Mouse (Mus musculus) kidney, postnatal 0 days (tissue): Measurements from ENCODE around the gene Tmem59. TPM values are rescaled to one million over a fixed set of nuclear protein-coding genes. Genes with fewer than 3 reads are reported as not detected.
A peak's percentile ranks its signal among the peaks of the same experiment; 100 is the strongest.

Experiments used
- ATAC-seq: fragments of 200-750 bp; cut with Nextera tagmentation; replicated peaks from 2 replicates; pipeline ENCODE4 v1.8.0; 2017; ENCODE audit warnings: low read depth, moderate number of reproducible peaks, moderate TSS enrichment, moderate library complexity; ENCODE audit not compliant: low FRiP score
- DNase-seq: peaks from one replicate; pipeline ENCODE4 v3.0.0-alpha.2; 2016; ENCODE audit warnings: low spot score
- H3K27ac ChIP-seq: fragments of 300-500 bp; sonication (generic); 2 replicates; pipeline ENCODE4 v1.5.1; 2014; ENCODE audit warnings: mild to moderate bottlenecking
- H3K27me3 ChIP-seq: fragments of 300-500 bp; sonication (generic); 2 replicates; pipeline ENCODE4 v1.6.1; 2014; ENCODE audit warnings: low read length, mixed read lengths; ENCODE audit not compliant: insufficient read depth
- H3K36me3 ChIP-seq: fragments of 300-500 bp; sonication (generic); 2 replicates; pipeline ENCODE4 v1.6.1; 2014; ENCODE audit warnings: low read length, mixed read lengths; ENCODE audit not compliant: insufficient read depth
- H3K4me1 ChIP-seq: fragments of 300-500 bp; sonication (generic); replicated peaks from 2 replicates; pipeline ENCODE4 v1.6.1; 2014; ENCODE audit warnings: antibody characterized with exemption, low read length, mixed read lengths; ENCODE audit not compliant: insufficient read depth
- H3K4me2 ChIP-seq: fragments of 300-500 bp; sonication (generic); 2 replicates; pipeline ENCODE4 v1.6.1; 2014; ENCODE audit warnings: mild to moderate bottlenecking, low read length, moderate library complexity, mixed read lengths
- H3K4me3 ChIP-seq: fragments of 300-500 bp; sonication (generic); replicated peaks from 2 replicates; pipeline ENCODE4 v1.5.1; 2014; ENCODE audit warnings: low read depth, low read length
- H3K9ac ChIP-seq: fragments of 300-500 bp; sonication (generic); 2 replicates; pipeline ENCODE4 v1.6.1; 2014; ENCODE audit warnings: low read depth, low read length
- H3K9me3 ChIP-seq: fragments of 300-500 bp; sonication (generic); replicated peaks from 2 replicates; pipeline ENCODE4 v1.6.1; 2016; ENCODE audit warnings: low read length, inconsistent platforms, mixed read lengths
- CTCF ChIP-seq: IDR thresholded peaks from 2 replicates; pipeline ENCODE4 v1.5.1; 2016; ENCODE audit warnings: antibody characterized with exemption, low read depth, mild to moderate bottlenecking, moderate library complexity
- WGBS: fragments of 180-500 bp; shearing (Covaris S2); extraction: QIAGEN DNeasy Blood & Tissue Kit; methylation state at CpG from one replicate; pipeline ENCODE4 v1.1.7; 2014; 5-methylcytosine and 5-hydroxymethylcytosine counted together
- polyA plus RNA-seq: library from polyadenylated mRNA; unstranded; fragments of >200 nt; fragmentation: Nextera tagmentation; extraction: Ambion mirVana; gene quantifications from 2 replicates; pipeline ENCODE4 v1.2.1, GENCODE M21; 2015

Tmem59 gene
- polyA plus RNA-seq, 1 experiment from 2014 or later, result 708 TPM

- ATAC-seq (no peak), DNase-seq (no peak)
- Histone ChIP-seq H3K27ac (no peak overlapping the region), H3K9me3 (no peaks in the 10 kb centered on the region), H3K9ac (no peak overlapping the region), H3K36me3 (no peaks in the 10 kb centered on the region), H3K4me2 (no peak overlapping the region), H3K4me1 (no peaks in the 10 kb centered on the region), H3K4me3 (no peak overlapping the region), H3K27me3 (no peaks in the 10 kb centered on the region)
- 78% methylated on average over 9 of the region's 9 CpGs for WGBS
- no peak for TF ChIP-seq CTCF
Measured at GRCm38 (mm10) chr4:107217574-107217973, 39.4 kb downstream of the Tmem59 start.

GRCm38 (mm10) chr4:107221524-107221923 lies 43.3 kb downstream of the Tmem59 start:
- Histone ChIP-seq H3K4me3 (no peak overlapping the region), H3K9ac (no peak overlapping the region), H3K27ac (no peak overlapping the region), H3K4me2 (no peak overlapping the region), H3K4me1 (no peaks in the 10 kb centered on the region), H3K27me3 (no peaks in the 10 kb centered on the region), H3K9me3 (no peaks in the 10 kb centered on the region), H3K36me3 (no peaks in the 10 kb centered on the region)
- 90% methylated on average over 5 of the region's 5 CpGs for WGBS
- DNase-seq, result no peak
- no peak for ATAC-seq
- TF ChIP-seq CTCF, result no peak

GRCm38 (mm10) chr4:107223225-107224204 lies 45.3 kb downstream of the Tmem59 start:
- WGBS, result 77% methylated on average over 11 of the region's 11 CpGs
- Histone ChIP-seq H3K27me3 (no peaks in the 10 kb centered on the region), H3K9me3 (no peaks in the 10 kb centered on the region), H3K27ac (no peak overlapping the region), H3K36me3 (no peaks in the 10 kb centered on the region), H3K4me1 (no peaks in the 10 kb centered on the region), H3K4me2 (no peak overlapping the region), H3K4me3 (no peak overlapping the region), H3K9ac (no peak overlapping the region)
- no peak for TF ChIP-seq CTCF
- no peak for DNase-seq
- ATAC-seq, result 0 out of 2 replicates have a peak, but pooled peaks have one; percentile 49

- Histone ChIP-seq H3K4me2 (no peak overlapping the region), H3K4me1 (no peaks in the 10 kb centered on the region), H3K36me3 (no peaks in the 10 kb centered on the region), H3K4me3 (no peak overlapping the region), H3K9me3 (no peaks in the 10 kb centered on the region), H3K27me3 (no peaks in the 10 kb centered on the region), H3K9ac (no peak overlapping the region), H3K27ac (no peak overlapping the region)
- DNase-seq, result no peak
- TF ChIP-seq CTCF, result no peak
- no peak for ATAC-seq
- 93% methylated on average over 2 of the region's 2 CpGs for WGBS
Measured at GRCm38 (mm10) chr4:107226313-107226712, 48.1 kb downstream of the Tmem59 start.

GRCm38 (mm10) chr4:107232219-107232618 lies 54.0 kb downstream of the Tmem59 start:
- Histone ChIP-seq H3K9ac (no peak overlapping the region), H3K36me3 (peaks cover 37% of the 10 kb centered on the region), H3K27me3 (no peaks in the 10 kb centered on the region), H3K27ac (no peak overlapping the region), H3K4me2 (no peak overlapping the region), H3K4me1 (no peaks in the 10 kb centered on the region), H3K4me3 (no peak overlapping the region), H3K9me3 (no peaks in the 10 kb centered on the region)
- 53% methylated on average over 3 of the region's 3 CpGs for WGBS
- no peak for ATAC-seq
- TF ChIP-seq CTCF, result no peak
- DNase-seq, result no peak

- H3K36me3 ChIP-seq, result peaks cover 47% of the 10 kb centered on the region
- H3K4me1 ChIP-seq, result no peaks in the 10 kb centered on the region
- TF ChIP-seq CTCF, result no peak
- DNase-seq, result no peak
- no peak overlapping the region for H3K4me2 ChIP-seq
- no peak for ATAC-seq
- no peak overlapping the region for H3K4me3 ChIP-seq
- H3K9ac ChIP-seq, result no peak overlapping the region
- no peaks in the 10 kb centered on the region for H3K27me3 ChIP-seq
- no peak overlapping the region for H3K27ac ChIP-seq
- 93% methylated on average over 2 of the region's 2 CpGs for whole genome bisulfite sequencing
- H3K9me3 ChIP-seq, result no peaks in the 10 kb centered on the region
Measured at GRCm38 (mm10) chr4:107238253-107238652, 60.1 kb downstream of the Tmem59 start.
